Mouse (Mus musculus): Measurements from ENCODE around the gene Rae1. TPM values are rescaled to one million over a fixed set of nuclear protein-coding genes. Genes with fewer than 3 reads are reported as not detected.
A peak's percentile ranks its signal among the peaks of the same experiment; 100 is the strongest.

Rae1 gene
- polyA plus RNA-seq, 1 experiment = 64.4 TPM

- DNase-seq (ENCODE audit: low spot score) = peak; percentile 57
Observed at GRCm38 (mm10) chr2:172996207-172996606, 3.7 kb upstream of the Rae1 start.

DNA sequence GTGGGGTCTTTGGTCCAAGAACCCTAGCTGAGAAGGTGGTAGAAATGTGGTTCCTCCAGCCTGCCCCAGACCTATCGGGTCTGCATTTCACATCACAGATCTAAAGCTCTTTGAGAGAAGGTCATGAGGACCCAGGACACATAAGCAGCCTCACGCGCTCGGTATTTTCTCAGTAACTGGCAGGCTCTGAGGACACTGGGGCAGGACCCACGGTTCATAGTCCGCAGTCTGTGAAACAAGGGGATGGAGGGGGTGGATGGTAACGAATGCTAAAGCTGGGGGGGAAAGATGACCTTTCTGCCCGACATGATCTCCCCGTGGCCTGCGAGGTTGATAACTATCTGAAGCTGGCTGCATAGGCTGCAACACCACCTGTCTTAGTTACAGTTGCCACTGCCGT is 2.2 kb upstream of the Rae1 start:
- DNase-seq (ENCODE audit: low spot score) = no peak

DNA sequence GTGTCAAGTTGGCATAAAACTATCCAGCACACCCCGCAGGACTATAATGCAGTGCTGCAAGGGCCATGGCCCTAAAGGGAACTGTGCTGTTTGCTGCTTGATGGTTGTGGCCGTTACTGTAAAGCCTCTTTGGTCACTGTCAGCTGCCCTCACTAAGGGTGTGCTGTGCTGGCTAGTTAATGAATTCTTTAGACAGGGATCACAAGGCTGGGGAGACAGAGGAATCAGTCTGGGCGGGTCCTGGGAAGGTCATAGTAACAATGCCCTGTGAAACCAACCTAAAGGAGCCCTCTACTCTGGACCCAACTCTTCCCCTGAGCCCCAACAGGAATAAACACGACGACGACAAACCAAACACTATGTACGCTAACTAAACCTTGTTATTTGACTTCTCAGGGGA is 1.4 kb upstream of the Rae1 start:
- DNase-seq (ENCODE audit: low spot score) = no peak

DNA sequence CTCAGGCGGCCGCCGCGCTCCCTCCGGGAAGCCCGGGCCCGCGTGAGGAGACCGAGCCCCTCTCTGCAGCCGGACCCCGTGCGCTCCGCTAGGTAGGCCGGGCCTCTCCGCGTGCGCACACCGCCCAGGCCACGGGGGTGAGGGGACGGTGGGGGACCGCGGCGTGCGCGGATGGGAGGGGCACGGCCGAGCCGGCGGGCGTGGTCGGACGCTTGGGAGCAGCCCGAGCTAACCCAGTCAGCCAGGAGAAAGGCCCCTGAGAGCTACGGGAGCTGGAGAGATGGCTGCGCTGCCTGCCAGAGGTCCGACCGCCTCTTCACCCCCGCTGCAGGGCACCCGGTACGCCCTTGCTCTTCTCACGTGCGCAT is 352 bp downstream of the Rae1 start:
- DNase-seq (ENCODE audit: low spot score) = no peak

GRCm38 (mm10) chr2:173000921-173001320 is 1.0 kb downstream of the Rae1 start:
- DNase-seq (ENCODE audit: low spot score) = no peak

- DNase-seq (ENCODE audit: low spot score) = no peak
Observed at GRCm38 (mm10) chr2:173003737-173004136, 3.8 kb downstream of the Rae1 start.

GRCm38 (mm10) chr2:173010220-173010717 is 10.4 kb downstream of the Rae1 start:
- DNase-seq (ENCODE audit: low spot score) = no peak

DNA sequence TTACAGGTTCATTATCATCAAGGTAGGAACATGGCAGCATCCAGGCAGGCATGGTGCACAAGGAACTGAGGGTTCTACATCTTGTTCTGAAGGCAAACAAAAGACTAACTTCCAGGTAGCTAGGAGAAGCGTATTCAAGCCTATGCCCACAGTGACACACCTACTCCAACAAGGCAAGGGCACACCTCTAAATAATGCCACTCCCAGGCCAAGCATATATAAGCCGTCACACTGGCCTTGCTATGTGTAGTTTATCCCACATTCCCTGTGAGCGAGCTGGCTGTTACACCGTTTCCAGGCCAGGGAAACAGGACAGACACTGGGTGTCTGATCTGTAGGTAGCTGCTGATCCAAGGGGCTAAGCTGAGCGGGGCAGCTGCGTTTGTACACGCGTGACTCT is 11.5 kb downstream of the Rae1 start:
- DNase-seq (ENCODE audit: low spot score) = no peak

- DNase-seq (ENCODE audit: low spot score) = no peak
Observed at GRCm38 (mm10) chr2:173014741-173015287, 14.9 kb downstream of the Rae1 start.

- DNase-seq (ENCODE audit: low spot score) = no peak
Observed at GRCm38 (mm10) chr2:173017940-173018339, 18.0 kb downstream of the Rae1 start.

DNA sequence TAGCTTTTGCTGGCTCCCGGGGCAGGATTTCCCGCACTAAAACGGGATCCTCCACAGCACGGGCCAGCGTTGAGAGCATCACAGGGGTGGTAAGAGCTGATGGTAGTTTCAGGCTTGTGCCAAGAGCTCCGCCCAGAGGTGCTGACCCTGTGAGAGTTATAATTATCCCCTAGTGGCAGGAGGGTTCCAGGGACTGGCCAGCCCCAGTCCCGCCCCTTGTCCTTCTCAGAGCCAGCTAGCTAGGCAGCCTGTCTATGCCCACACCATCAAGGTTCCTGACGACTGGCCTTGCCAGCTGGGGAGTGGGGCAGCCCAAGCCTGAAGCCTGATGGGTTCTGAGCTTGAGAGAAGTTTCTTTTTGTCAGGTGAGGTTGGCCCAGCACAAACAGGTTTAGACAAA is 18.7 kb downstream of the Rae1 start:
- no peak for DNase-seq (ENCODE audit: low spot score)

GRCm38 (mm10) chr2:173019322-173019721 is 19.4 kb downstream of the Rae1 start:
- DNase-seq (ENCODE audit: low spot score) = no peak

- DNase-seq (ENCODE audit: low spot score) = peak; percentile 76
Observed at GRCm38 (mm10) chr2:173019790-173020189, 19.9 kb downstream of the Rae1 start.

DNA sequence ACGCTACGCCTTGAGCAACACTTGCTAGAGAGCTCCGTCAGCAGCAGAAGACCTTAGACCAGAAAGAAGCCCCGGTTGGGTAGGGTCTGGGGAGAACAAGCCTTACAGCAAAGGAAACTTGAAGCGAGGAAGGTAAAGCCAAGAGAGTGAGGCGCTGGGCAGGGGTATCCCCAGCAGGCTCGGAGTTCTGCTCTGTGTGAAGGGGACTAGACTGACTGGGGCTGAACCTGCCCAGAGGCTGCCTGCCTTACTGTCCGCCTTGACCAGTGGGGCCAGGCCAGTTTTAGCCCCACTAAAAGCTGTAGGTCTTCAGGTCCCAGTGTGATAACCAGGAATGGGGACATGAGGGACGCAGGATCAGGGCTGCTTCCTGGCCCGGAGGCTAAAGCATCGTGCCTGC is 20.5 kb downstream of the Rae1 start, which contains the start of gene Rbm38:
TSS of gene Rbm38 (plus strand) at position 69 of the 400 bp plus-strand sequence.
- no peak for DNase-seq (ENCODE audit: low spot score)

DNA sequence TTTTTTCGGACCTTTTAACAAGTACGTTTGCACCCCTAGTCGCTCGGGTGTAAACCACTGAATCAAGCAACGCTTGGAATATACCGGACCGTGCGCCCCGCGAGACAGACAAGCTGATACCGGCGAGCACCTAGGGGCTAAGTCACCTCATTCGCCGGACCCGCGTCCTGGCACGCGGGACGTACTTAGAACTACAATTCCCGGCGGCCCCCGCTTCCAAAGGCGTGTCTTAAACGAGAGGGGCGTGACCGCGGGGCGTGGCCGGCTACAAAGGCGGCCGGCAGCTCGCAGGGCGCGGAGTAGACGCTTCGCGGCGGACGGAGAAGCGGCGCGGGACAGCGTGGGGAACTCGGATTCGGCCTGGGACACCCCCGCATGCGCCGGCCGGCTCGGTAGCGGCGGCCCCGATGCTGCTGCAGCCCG is 21.7 kb downstream of the Rae1 start:
- peak; percentile 88 for DNase-seq (ENCODE audit: low spot score)

- no peak for DNase-seq (ENCODE audit: low spot score)
Observed at GRCm38 (mm10) chr2:173022056-173022681, 22.3 kb downstream of the Rae1 start.

DNA sequence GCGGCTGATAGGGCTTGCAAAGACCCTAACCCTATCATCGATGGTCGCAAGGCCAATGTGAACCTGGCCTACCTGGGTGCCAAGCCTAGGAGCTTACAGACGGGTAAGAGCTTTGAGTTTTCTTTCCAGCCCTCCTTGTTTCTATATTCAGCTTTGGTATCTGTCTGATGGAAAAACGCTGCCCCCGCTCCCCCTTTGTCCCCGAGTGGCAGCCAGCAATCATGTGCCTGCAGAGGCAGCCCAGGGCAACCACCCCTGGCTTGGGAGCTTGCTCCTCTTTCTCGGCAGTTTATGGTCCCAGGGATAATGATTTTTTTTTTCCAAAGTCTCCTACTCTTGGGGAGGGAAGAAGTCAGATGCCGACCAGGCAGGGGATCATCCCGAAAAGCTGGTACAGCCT is 22.9 kb downstream of the Rae1 start:
- DNase-seq (ENCODE audit: low spot score) = no peak

DNA sequence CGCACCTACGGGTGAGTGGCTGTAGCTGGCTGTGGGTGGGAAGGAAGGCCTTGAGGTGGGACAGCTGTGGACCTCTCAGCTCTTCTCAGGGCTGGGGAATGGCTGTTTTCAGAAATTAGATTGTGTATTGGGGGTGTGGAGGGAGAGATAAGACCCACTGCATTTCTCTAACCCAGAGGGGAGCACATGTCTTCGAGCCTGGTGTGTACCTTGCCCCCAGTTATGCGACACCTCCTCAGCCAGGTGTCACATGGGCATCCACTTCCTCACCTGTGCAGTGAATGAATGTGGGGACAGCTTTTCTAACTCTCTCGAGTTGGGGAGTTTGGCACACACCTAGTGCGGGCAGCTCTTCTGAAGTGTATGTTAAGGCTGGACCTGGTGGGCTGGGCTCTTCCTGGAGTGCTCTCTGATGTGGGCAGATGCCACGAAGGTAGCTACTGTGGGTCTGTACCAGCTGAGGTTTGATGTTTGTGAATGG is 23.5 kb downstream of the Rae1 start:
- no peak for DNase-seq (ENCODE audit: low spot score)

GRCm38 (mm10) chr2:173023966-173024365 is 24.0 kb downstream of the Rae1 start:
- no peak for DNase-seq (ENCODE audit: low spot score)

DNA sequence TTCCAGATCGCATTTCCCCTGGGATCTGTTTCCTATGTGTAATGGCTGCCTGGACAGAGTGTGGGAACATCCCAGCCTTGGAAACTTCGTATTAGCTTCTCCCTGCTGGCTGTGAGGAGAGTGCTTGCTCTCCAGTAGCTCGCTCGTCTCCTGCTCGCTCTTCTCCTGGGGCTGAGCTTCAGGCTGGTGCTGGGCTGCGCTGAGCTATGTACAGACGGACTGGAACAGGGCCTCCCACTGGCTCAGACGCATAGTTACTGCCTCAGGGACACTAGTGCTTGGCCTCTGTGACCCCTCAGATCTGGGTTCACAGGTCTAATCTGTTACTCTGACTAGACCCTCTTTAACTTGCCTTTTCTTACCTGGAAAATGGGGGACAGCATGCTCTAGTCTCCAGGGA is 24.5 kb downstream of the Rae1 start:
- DNase-seq (ENCODE audit: low spot score) = no peak

DNA sequence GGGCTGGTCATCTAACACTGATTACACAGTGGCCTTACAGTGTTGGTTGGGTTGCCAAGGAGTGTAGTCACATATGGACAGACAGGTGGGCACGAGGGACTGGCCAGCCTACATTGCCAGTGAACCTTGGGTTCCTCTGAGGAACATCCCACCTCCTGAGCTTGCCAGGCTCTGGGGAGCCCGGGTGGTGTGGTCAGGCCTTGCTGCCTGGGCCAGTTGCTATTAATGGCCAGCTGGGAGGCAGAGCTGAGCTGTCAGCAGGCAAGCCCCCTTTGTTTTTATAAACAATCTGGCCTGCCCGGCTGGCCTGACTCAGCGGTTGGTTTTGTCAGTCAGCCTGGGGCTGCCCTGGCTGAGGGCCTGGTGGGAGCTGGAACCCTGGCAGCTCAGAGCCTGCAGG is 25.0 kb downstream of the Rae1 start:
- peak; percentile 29 for DNase-seq (ENCODE audit: low spot score)

GRCm38 (mm10) chr2:173026286-173026685 is 26.4 kb downstream of the Rae1 start:
- DNase-seq (ENCODE audit: low spot score) = no peak

GRCm38 (mm10) chr2:173026688-173027131 is 26.8 kb downstream of the Rae1 start:
- peak; percentile 25 for DNase-seq (ENCODE audit: low spot score)

Data from urinary bladder, adult 2 months (tissue).